Mouse (Mus musculus) thymus, postnatal 4 days (tissue): ENCODE measurements around the gene Camk2n2.
A peak's percentile ranks its signal among the peaks of the same experiment; 100 is the strongest.

Source experiments
- DNase-seq: peaks from one replicate; pipeline ENCODE4 v3.0.0; 2021

The Camk2n2 gene

GRCm38 (mm10) chr16:20610501-20611356 is 10.4 kb downstream of the Camk2n2 start:
- DNase-seq, result peak; percentile 78

GRCm38 (mm10) chr16:20604705-20605104 is 16.4 kb downstream of the Camk2n2 start:
- DNase-seq, result no peak

GRCm38 (mm10) chr16:20600511-20600910 is 20.6 kb downstream of the Camk2n2 start:
- no peak for DNase-seq

- no peak for DNase-seq
Measured at GRCm38 (mm10) chr16:20596687-20597441, 24.2 kb downstream of the Camk2n2 start.

GRCm38 (mm10) chr16:20595737-20596136 is 25.4 kb downstream of the Camk2n2 start:
- DNase-seq, result no peak

- no peak for DNase-seq
Measured at GRCm38 (mm10) chr16:20595060-20595673, 25.9 kb downstream of the Camk2n2 start.

GRCm38 (mm10) chr16:20591076-20591705 is 29.9 kb downstream of the Camk2n2 start:
- DNase-seq, result peak; percentile 36

- no peak for DNase-seq
Measured at GRCm38 (mm10) chr16:20590680-20591038, 30.4 kb downstream of the Camk2n2 start.

- DNase-seq, result peak; percentile 26
Measured at GRCm38 (mm10) chr16:20589939-20590679, 31.0 kb downstream of the Camk2n2 start.

- DNase-seq, result no peak
Measured at GRCm38 (mm10) chr16:20589366-20589938, 31.6 kb downstream of the Camk2n2 start, which contains the start of gene Vwa5b2. Gene Vwa5b2, plus strand, starts transcription at chr16:20589471.
